Mouse (Mus musculus): ENCODE measurements around the gene Sox15. TPM values are rescaled to one million over a fixed set of nuclear protein-coding genes. Genes with fewer than 3 reads are reported as not detected.

The Sox15 gene
- total RNA-seq, 2 experiments from 2014 or later: 0.22 TPM; not detected in 1

DNA sequence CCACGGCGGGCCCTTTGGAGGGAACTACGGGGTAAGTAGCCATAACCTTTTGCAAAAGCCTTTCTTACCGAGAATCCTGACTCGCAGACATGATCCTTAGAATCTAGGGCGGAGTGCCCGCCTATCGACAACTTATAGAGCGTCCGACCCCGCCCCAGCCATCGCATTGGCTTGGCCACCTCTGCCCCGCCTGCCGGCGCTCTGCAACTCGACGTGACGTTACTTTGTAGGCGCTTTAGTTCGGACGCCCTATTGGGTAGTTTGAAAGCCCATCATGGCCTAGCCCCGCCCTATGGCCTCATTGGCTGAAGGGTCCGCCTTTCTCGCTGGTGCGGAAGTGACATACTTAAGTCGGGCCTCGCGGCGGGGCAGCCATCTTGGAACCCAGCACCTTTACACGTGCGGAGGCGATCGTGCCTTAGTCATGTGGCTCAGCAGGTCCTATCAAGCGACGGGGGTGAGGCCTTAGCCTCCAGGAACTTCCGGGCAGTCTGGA lies 17.1 kb downstream of the Sox15 start, which contains the start of gene Eif4a1:
Gene Eif4a1, minus strand, starts transcription at position 213 of the 496 bp plus-strand sequence.
- peak; percentile 84 for ATAC-seq (ENCODE audit: poor library complexity, severe bottlenecking)

DNA sequence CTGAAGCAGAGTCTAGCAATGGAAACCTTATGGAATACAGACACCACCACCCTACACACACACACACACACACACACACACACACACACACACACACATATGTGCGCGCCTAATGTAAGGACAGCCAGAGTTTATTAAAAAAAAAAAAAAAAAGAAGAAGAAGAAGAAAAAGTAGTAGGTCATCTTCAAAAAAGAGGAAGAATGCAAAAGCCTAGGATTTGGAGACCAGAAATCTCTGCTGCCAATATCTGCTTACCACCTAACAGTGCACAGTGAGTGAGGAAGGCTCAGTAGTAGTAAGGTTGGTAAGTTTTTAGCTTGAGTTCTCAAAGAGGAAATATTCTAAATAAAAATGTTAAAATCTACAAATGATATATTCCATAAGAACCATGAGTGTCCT lies 24.0 kb downstream of the Sox15 start:
- ATAC-seq (ENCODE audit: poor library complexity, severe bottlenecking): no peak

DNA sequence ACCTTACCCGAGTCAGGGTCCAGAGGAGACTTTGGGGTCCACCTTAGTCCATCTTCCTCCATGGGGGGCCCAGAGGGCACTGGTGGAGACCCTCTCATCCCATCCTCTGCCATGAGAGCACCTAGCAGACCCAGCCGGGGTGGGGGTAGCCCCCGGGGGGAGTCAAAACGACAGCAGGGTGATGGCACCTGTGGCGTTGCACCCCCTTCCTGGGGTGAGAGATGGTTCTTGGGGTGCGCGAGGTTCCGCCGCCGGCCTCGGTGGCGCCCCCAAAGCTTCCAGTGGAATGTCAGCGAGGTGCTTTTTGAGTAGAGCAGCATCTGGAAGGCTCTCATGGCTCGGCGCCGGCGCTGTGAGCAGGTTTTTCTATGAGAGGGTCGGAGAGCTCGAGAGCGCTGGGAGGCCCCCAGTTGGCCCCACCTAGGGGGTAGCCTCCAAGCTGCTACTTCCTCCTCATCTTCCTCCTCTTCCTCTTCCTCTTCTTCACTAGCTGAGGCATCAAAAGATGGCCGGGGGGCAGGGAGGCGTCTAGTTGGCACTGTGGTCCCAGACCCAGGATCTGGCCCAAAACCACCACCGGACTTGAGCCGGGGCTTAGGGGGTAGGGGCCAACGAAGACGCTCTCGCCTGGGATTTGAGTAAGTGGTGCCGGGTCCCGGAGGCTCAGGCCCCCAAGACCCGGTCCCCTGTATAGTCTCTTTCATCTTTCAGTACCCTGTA lies 25.2 kb downstream of the Sox15 start:
- no peak for ATAC-seq (ENCODE audit: poor library complexity, severe bottlenecking)

DNA sequence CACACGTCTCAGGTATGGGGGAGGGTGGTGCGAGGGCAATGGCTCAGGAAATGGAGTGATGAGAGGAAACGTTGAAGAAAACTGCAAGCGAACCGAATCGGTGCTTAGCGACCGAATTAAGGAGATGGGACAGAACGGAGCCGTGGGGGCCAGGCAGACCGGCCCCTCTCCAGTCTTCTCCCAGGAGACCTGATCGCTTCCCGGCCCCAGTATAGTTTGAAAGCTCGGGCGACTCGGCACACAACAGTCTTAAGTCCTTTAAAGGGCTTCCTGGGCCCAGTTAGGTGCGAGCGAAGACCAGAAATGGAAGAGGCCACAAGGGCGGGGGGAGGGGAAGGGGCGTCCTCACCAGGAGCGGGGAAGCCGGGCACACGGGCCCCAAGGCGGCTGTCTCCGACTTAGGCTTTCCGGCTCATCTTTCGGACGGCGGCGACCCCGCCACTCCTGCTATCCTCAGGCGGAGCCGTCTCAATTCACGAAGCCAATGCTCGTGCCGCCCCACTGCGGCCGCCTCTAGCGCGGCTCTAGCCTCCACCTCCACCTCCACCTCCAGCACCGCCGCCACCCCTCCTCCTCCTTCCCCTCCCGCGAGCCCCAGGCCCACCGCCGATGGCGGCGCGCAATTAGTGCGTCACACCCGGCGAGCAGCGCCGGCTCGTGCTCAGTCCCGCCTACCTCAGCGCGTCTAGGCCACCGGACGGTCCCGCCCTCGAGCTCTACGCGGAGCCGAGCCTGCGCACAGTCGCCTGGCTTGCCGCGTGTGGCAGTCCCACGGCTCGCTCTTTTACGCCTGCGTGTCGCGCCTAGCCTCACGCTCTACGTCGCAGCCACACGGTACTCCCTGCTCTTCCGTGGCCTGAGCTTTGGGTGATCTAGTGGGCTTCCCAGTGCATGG lies 26.4 kb downstream of the Sox15 start, which contains the start of gene Senp3:
Gene Senp3, minus strand, starts transcription at position 771 of the 895 bp plus-strand sequence.
- peak; percentile 91 for ATAC-seq (ENCODE audit: poor library complexity, severe bottlenecking)

DNA sequence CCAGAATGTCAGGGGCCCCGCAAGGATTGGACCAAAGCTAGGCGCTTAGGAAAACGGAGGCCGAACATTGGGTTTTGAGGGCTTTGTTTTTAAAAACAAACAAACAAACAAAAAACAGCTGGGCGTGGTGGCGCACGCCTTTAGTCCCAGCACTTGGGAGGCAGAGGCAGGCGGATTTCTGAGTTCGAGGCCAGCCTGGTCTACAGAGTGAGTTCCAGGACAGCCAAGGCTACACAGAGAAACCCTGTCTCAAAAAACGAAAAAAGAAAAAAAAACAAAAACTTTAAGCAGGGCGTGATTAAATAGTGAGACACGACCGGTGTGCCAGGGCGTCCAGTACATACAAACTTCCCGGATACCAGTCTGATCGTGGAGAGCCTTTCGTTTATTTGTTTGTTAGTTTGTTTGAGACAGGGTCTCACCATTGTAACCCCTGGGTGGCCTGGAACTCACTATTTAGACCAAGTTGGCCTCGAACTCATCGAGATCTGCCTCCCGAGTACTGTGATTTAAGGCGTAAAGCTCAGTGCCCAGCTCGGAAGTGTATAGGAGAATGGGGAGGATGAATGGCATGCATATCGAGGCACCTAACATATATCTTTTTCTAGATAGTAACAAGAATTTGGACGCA lies 27.2 kb downstream of the Sox15 start:
- no peak for ATAC-seq (ENCODE audit: poor library complexity, severe bottlenecking)

DNA sequence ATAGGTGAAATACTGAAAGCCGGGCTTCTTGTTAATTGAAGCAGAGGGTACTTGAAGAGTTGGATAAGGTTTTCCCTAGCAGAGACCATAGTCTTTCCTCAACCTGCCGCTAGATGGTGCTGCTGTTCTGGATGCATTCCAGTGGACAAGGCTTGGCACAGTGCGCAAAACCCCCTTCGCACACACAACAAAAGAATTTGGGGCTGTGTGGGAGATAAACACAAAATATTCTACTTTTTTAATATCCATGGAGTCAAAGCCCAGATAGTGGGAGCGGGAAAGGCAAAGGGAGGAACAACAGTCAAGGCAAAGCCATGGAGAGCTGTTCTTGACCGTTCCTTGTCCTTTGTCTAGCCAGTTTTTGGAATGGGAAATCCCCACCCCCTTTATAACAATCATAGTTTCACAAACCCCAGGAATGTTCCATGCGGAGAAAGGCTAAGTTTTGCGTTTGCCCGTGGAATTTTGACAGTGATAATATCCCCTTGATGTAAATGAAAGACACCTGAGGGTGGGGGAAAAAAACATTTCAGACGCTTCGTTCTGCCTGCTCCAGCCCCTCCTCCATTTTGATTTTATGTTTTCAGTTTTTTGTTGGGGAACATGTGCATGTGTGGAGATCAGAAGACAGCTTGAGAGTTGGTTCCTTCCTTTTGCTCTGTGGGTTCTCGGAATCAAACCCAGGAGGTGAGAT lies 27.9 kb downstream of the Sox15 start:
- peak; percentile 66 for ATAC-seq (ENCODE audit: poor library complexity, severe bottlenecking)

DNA sequence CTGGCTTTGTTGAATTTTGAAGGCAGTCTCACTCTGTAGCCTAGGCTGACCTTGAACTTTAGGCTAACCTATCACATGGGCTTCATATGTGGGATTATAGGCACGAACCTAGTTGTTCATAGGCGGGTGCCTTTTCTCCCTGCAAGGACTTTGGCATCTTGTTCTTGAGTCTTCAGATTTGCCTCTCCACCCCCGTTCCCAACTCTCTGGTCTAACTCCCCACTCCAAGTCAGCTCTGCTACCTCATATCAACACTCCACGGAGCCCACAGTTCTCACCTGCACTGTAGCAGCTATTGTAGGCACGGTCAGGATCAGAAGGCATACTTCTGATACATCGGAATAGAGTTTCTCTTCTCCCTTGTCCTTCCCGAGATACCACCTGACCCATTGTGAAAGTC lies 28.5 kb downstream of the Sox15 start:
- no peak for ATAC-seq (ENCODE audit: poor library complexity, severe bottlenecking)

DNA sequence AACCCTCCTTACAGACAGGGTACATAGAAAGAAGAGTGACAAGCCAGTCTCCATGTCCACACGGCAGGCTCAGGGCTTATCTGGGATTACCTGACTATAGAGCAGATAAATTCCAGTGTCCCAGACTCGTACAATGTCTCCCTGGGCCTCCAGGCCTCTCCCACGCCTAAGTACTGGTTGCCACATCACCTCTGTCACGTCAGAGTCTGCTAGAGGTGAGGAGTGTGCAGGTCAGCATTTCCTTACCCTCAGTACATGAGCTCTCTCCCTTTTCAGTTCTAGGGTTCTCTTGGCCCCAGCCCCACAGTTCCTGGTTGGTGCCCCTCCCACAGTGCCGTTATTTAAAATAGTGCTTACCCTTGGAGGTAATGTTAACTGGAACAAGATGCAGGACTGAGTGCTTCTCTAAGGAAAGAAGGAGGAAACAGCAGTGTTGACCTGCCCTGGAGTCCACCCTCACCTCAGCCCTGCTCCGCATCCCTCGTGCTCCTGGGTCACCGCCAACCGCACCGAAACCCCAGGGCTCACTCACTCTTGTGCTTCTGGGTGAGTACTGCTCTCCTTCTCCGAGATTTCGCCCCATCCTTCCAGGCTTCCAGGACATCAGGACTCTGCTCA lies 29.1 kb downstream of the Sox15 start:
- no peak for ATAC-seq (ENCODE audit: poor library complexity, severe bottlenecking)

DNA sequence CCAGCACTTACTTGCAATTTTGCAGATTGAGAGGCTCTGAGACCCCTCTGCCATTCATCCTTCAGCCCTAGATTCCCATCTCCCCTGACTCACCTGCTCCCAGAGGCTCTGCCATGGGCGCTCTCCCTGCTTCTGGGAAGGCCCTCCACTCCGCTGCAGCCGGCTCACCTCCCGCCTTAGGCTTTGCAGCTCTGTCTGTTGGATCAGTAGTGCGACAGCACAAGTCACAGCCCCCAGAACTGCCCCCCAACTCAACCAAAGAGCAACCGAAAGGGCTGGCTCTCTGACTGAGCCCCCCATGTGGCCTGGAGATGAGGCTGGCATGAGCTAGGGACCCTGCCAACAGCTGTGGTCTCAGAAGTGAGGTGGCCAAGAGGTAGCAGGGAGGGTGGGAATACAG lies 29.8 kb downstream of the Sox15 start:
- no peak for ATAC-seq (ENCODE audit: poor library complexity, severe bottlenecking)

DNA sequence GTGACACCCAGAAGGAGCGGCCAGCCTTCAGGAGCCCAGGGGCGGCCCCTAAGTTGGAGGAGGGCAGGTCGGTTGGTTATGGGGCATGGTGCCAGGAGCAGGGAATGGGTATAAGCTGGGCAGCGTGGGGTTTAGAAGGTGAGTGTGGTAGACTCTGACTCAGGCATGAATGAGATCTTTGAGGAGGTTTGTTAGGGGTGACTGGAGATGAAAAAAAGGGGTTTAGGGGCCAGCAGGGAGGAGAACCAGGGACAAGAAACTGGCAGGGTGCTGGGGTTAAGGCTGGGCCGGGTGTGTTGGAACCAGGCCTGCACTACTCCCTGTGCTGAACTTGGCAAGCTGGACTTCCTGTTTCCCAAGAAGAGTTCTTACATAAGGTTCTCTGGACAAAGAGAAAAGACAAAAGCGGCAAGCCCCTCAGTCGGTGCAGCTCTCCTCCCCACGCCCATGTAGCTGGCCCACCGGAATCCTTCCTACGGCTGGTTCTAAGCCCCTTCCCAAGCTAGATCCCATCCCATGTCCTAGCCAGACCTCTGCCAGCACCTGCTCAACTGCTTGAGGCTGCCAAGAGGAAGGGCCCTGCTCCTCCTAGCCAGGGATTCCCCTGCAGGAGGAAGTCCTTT lies 30.5 kb downstream of the Sox15 start, which contains the start of gene Tnfsf13:
Gene Tnfsf13, minus strand, starts transcription at position 259 of the 623 bp plus-strand sequence.
- ATAC-seq (ENCODE audit: poor library complexity, severe bottlenecking): peak; percentile 22; the same call in 1 of the 2 replicates

DNA sequence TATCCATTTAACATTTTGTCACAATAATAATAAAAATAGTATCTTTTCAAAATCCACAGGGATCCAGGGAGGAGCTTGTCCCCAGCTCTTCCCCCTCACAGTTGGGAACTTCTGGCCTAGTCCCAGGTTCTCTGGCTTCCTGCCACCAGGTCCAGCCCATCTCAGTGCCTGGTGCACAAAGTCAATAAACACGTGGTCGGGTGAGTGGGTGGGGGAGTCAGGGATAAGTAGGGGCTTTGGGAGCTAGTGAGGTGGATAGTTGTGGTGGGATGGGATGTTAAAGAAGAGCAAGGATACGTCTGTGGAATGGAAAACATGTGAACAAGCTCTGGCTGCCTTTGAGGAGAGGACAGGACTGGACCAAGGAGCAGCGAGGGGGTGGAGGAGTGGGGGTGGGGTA lies 31.3 kb downstream of the Sox15 start:
- ATAC-seq (ENCODE audit: poor library complexity, severe bottlenecking): no peak

DNA sequence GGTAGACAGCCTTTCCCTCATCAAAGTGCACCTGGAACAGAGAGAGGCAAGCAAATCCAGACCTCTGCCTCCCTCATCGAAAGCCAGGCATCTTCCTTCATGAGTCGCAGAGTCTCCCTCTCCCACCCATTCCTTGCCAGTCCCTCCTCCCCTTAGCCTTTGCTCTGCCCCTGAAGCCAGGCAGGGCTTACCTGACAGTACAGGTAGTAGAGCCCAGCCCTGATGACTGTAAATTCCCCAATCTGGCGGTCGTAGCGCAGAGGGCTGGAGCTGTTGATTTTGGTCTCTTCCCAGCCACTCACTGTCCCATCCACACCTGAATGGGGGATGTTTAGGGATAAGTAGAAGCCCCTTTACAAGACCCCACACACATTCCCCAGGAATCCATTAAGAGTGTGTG lies 31.9 kb downstream of the Sox15 start:
- no peak for ATAC-seq (ENCODE audit: poor library complexity, severe bottlenecking)

DNA sequence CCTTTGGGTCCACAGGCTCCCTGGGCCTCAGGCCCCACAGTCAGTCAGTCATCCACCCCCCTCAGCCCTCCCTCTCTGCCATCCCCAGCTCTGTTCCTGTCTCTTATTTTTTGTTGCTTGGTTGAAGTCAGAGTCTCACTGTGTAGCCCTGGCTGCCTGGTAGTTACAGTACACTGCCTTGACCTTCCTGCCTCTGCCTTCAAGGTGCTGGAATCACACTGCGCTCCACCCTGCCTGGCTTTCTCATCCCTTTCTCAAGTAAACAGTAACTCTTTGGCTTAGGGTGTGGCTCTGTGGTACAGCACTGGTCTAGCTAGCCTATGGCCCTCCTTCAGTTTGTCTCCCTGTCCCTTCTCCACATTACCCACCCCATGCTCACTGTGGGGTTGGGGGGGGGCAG lies 34.8 kb downstream of the Sox15 start:
- ATAC-seq (ENCODE audit: poor library complexity, severe bottlenecking): no peak

DNA sequence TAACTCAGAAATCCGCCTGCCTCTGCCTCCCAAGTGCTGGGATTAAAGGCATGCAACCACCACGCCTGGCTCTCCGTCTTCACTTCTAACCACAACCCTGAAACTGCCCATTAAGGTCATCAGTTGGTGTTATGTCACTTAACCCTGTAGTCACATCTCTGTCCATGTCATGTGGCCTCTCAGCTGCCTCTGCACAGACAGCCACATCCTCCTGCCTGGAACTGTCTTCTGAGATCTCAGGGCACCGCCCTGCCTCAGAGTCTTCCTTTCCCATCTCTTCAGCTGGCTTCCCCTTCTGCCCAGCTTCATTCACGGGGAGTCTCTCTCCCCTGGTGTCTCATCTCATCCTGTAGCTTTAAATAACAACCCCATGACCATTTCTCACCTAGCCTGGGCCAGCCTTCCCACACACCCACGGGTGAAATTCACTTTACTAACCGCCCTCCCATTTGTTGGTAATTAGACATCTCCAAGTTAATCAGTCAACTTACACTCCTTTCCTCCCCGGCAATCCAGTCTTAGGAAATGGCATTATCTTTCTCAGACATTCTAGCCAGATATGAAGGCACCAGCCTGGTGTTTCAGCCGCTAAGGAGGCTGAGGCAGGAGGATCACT lies 37.2 kb downstream of the Sox15 start:
- ATAC-seq (ENCODE audit: poor library complexity, severe bottlenecking): peak; percentile 73

DNA sequence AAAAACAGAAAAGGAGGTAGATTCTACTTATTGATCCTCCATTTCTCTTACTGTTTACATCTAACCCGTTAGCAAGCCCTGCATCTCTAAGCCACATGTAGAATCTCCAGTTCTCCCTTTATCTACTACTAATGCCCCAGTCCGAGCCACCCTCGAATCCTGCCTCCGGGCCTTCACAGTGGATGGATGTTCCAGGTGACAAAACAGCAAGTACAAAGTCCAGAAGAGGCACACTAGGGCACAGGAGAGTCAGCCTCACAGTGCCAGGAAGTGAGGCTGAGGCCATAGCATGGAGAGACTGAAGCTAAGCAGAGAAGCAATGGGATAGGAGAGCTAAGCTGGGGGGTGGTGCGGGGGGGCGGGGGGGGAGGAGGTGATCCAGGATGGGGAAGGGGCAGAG lies 37.7 kb downstream of the Sox15 start:
- ATAC-seq (ENCODE audit: poor library complexity, severe bottlenecking): no peak

DNA sequence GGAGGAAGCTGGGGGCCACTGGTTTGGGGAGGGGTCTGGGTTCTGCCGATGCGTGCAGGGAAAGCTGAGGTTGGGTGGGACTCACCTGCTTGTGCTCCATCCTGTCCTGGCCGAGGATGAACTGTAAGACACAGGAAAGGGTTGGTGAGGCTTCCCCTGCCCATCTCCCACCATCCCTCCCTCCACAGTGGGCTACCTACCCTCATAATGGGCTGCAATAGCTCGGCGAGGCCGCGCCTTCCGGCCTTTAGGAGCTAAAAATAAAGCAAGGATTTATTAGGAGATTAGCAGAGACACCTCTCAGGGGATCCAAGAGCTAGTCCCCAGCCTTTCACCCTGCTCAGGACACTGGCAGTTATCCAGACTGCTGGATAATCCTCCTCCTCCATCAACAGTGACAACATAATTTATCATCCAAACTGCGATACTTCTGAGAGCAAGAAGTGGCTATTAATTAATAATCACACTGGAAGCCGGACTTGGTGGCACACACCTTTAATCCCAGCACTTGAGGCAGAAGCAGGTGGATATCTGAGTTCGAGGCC lies 38.4 kb downstream of the Sox15 start:
- no peak for ATAC-seq (ENCODE audit: poor library complexity, severe bottlenecking)

DNA sequence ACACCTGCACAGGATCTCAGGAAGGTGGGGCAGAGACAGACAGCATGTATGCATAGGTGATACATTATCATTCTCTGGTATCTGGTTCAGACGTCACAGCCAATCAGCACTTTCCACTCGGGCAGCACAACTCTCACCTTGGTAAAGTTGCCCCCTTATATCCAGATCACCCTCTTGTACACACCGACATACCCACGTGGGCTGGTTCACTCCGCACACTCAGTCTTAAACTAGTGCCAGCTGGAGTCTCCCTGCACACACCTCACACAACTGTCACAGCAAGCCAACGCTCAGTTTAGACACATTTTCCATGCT lies 39.9 kb downstream of the Sox15 start:
- no peak for ATAC-seq (ENCODE audit: poor library complexity, severe bottlenecking)

DNA sequence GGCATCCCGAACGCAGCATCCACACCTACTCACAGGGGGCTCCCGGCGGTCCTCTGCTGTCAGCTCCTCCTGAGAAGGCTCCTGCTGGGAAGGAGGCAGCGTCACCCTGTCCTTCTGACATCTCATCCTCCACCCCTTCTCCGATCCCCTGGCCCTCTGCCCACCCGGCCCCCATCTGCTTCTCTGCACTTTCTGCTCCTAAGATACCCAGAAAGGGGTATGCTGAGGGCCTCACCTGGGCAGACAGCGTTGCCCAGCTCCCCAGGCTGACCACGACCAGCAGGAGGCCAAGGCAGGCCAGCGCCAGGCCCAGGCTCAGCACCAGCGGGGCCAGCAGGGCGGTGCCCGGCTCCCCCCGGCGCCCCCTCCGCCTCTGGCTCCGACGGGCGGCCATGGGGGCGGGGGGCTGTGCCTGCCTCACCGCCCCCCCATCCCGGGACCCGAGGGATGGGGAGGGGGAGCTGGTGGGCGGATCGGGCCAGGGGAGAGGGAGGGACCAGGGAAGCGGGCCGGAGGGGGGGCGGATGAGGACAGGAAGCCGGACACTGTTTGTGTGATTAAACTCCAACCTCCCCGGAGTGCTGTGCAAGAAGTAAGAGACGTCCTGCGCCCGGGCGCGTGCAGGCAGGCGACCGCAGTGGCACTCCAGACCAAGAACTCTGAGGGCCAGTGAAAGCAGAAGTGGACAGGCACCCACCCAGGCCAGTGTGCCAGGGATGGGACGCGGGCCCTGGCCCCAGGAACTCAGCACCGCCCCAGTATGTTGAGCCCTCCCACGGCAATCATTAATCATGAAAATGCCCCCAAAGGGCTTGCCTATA lies 40.5 kb downstream of the Sox15 start, which contains the start of the genes Tnfsf12 and Tnfsfm13:
Gene Tnfsf12, minus strand, starts transcription at position 489 of the 821 bp plus-strand sequence.
Gene Tnfsfm13, minus strand, starts transcription at position 738 of the 821 bp plus-strand sequence.
- ATAC-seq (ENCODE audit: poor library complexity, severe bottlenecking): peak; percentile 94

All from megakaryocyte, adult 5-6 weeks (primary cell).